Mouse (Mus musculus): ENCODE data around the gene Ctnnd1.

DNA sequence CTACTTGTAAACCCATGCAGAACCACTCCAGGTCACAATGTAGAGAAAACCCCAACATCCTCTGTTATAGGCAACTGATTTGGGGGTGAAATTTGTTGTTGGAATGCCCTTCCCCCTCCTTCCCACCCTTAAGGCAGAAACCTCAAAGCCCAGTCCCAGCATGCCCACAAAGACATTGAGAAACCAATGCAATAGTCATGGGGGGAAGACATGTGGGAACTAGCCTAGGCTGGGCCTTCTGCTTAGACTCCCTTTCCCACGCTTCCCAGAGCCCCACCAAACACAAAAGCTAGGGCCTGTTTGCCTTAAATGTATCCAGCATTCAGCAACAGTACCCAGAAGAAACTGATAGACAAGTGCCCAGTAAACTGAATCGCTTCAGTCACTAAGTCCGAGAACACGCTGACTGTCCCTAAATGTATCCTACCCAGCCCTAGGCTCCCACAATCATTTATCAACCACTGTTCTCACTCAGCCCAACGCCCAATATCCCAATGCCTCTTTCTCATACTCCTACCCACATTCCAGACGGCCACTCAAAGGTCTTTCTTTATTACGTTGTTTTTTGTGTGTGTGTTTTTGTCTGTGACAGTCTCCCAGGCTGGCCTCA, 24.1 kb downstream of the Ctnnd1 start:
- TF ChIP-seq FOSL1 (IDR thresholded peaks at IDR 0.05; ENCODE audit: insufficient read depth, low read length, poor library complexity, severe bottlenecking) (no peak), MAX (IDR thresholded peaks at IDR 0.05) (no peak), CEBPB (IDR thresholded peaks at IDR 0.05; ENCODE audit: low read depth) (no peak), CTCF (IDR thresholded peaks at IDR 0.05; ENCODE audit: control insufficient read depth, insufficient read depth, insufficient read length) (no peak)

Data from C2C12 (cell line).